Mouse (Mus musculus) hindbrain, embryonic 10.5 days (tissue): ENCODE results near the gene Phc2. TPM values are rescaled to one million over a fixed set of nuclear protein-coding genes. Genes with fewer than 3 reads are reported as not detected.

ENCODE experiments used
- DNase-seq: peaks from one replicate; pipeline ENCODE4 v3.0.0-alpha.2; 2017; ENCODE audit warnings: low spot score
- H3K27ac ChIP-seq: fragments of 300-500 bp; sonication (generic); 2 replicates; pipeline ENCODE4 v1.5.1; 2016; ENCODE audit warnings: mild to moderate bottlenecking, moderate library complexity
- H3K27me3 ChIP-seq: fragments of 300-500 bp; sonication (generic); 2 replicates; pipeline ENCODE4 v1.6.1; 2016; ENCODE audit warnings: mild to moderate bottlenecking; ENCODE audit not compliant: poor library complexity, insufficient read depth, severe bottlenecking
- H3K36me3 ChIP-seq: fragments of 300-500 bp; sonication (generic); 2 replicates; pipeline ENCODE4 v1.6.1; 2016; ENCODE audit warnings: mild to moderate bottlenecking, moderate library complexity
- H3K4me1 ChIP-seq: fragments of 300-500 bp; sonication (generic); replicated peaks from 2 replicates; pipeline ENCODE4 v1.6.1; 2016; ENCODE audit warnings: mild to moderate bottlenecking
- H3K4me3 ChIP-seq: fragments of 300-500 bp; sonication (generic); 2 replicates; pipeline ENCODE4 v1.5.1; 2016; ENCODE audit warnings: mild to moderate bottlenecking, moderate library complexity
- H3K9me3 ChIP-seq: fragments of 300-500 bp; sonication (generic); 2 replicates; pipeline ENCODE4 v1.6.1; 2016; ENCODE audit warnings: mild to moderate bottlenecking, moderate library complexity
- WGBS: fragments of 180-500 bp; shearing (Covaris S2); methylation state at CpG from one replicate; pipeline ENCODE4 v1.1.7; 2016; 5-methylcytosine and 5-hydroxymethylcytosine counted together
- polyA plus RNA-seq: library from polyadenylated mRNA; unstranded; fragments of >200 nt; fragmentation: Nextera tagmentation; extraction: Ambion mirVana; gene quantifications from 2 replicates; pipeline ENCODE4 v1.2.1, GENCODE M21; 2016

The Phc2 gene
- polyA plus RNA-seq, 1 experiment from 2014 or later, result 62.2 TPM

DNA sequence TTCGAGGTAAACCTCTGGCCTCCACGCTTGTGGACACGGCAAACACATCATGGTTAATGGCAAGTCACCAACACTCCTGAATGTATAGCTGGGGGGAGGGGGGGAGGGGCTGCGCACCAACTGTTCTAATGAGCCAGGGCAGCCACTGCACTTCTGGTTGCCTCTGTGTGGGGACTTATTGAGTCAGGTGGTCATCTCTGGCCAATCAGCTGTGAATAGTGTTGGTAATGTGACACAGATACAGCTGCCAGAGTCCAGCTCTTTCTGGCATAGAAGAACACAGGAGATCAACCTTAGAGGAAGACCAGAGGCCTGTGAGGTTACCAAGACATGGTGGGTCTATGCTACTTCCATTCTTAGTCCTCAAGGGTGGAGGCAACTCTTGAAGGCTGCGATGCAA is 116.2 kb downstream of the Phc2 start:
- Histone ChIP-seq H3K4me3 (no peak overlapping the region), H3K4me1 (peaks cover 32% of the 10 kb centered on the region), H3K27me3 (0 out of 2 replicates have a peak, but pooled peaks cover 2% of the 10 kb centered on the region), H3K27ac (no peak overlapping the region), H3K36me3 (peaks cover 45% of the 10 kb centered on the region), H3K9me3 (no peaks in the 10 kb centered on the region)
- 87% methylated on average over 5 of the region's 5 CpGs for WGBS
- DNase-seq, result no peak

DNA sequence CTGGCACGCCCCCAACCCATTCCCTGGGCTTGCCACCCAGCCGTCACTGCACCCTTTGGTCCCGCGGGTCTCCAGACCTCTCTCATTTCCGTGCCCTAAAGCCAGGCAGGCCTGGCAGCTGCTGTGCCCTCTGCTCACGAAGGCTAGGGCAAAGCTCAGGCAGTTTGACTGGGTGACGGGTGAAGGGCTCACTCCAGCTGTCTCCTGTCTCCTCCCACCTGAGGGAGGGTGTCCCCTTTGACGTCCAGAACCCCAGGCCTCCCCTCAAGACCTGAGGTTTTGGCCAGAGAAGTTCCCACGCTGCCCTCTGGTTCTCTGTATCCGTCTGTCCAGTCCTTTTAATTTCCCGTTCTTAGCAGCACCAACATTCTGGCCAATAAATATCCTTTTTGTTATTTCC is 119.3 kb downstream of the Phc2 start:
- Histone ChIP-seq H3K4me1 (peaks cover 20% of the 10 kb centered on the region), H3K36me3 (peaks cover 71% of the 10 kb centered on the region), H3K27me3 (no peaks in the 10 kb centered on the region), H3K27ac (no peak overlapping the region), H3K4me3 (no peak overlapping the region), H3K9me3 (no peaks in the 10 kb centered on the region)
- 91% methylated on average over 11 of the region's 11 CpGs for WGBS
- no peak for DNase-seq

DNA sequence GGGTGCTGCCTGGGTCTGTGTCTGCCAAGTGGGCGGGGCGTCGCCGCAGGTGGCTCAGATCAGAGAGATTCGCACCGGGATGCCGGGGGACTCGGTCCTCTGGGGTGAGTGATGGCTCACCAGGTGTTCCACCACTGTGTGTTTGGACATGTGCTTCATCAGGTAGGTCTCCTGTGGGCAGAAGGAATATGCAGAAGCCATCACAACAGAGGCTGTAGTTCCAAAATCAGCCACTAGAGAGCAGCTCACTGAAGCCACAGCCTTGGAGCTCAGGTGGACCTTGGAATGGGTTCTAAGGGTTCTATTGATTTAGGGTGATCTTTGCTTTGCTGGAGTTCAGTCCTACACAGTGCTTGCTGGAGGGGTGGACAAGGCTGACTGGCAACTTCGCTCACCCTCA is 120.0 kb downstream of the Phc2 start:
- Histone ChIP-seq H3K27me3 (no peaks in the 10 kb centered on the region), H3K4me3 (no peak overlapping the region), H3K9me3 (no peaks in the 10 kb centered on the region), H3K4me1 (peaks cover 14% of the 10 kb centered on the region; the same call in 1 of the 2 replicates), H3K36me3 (peaks cover 78% of the 10 kb centered on the region), H3K27ac (no peak overlapping the region)
- 91% methylated on average over 9 of the region's 9 CpGs for WGBS
- no peak for DNase-seq

DNA sequence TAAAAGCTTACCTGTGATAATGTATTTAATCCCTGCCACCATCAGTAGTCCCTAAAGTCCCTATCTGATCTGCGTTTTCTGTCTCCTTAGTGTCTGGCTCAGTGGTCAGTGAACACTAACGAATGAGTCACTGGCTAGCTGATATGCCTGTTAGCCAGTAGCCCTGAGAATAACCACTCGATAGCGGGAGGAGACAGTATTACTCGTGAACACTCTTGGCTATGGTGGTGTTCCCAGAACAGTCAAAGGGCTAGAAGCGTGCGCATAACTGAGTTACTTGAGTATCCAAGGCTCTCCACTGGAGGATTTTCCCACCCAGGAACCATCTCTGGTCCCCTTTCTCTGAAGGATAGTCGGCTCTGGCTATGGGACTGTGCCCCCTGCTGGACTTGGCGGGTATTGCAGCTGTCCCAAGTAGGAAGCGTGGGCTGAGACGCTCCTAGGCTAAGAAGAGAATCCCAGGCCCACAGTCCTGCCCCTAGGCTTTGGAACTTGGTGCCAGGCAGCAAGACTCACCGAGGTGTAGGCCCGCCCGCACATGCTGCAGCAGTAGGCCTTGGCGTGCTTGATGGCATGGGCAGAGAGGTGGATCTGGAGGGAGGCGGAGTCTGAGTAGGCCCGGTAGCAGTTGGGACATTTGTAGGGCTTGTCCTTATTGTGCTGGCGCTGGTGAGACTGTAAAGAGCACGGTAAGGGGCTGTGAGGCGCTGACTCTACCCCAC is 122.2 kb downstream of the Phc2 start:
- peaks cover 100% of the 10 kb centered on the region for H3K36me3 ChIP-seq
- WGBS, result 47% methylated on average over 20 of the region's 20 CpGs
- no peak overlapping the region for H3K27ac ChIP-seq
- H3K4me3 ChIP-seq, result no peak overlapping the region
- H3K27me3 ChIP-seq, result no peaks in the 10 kb centered on the region
- no peaks in the 10 kb centered on the region for H3K4me1 ChIP-seq
- no peaks in the 10 kb centered on the region for H3K9me3 ChIP-seq
- DNase-seq, result peak; percentile 82

DNA sequence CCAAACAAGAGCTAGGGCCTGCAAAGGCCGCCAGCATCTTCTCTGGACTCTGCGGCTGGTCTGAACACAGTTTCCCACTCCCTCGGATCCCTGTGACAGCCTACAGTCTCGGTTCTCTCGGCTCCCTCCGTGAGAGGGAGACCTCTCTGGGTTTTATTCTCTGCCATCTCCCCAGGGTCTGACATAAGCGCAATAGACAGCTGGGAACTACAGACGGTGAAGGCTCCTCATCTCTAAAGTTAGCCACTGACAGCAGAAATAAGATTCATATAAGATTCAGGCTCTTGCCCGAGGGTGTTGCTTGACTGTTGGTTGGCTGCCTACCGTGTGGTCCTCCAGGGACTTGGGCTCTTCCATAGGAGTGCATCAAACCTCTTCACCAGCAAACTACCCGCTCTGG is 123.1 kb downstream of the Phc2 start:
- no peak overlapping the region for H3K27ac ChIP-seq

DNA sequence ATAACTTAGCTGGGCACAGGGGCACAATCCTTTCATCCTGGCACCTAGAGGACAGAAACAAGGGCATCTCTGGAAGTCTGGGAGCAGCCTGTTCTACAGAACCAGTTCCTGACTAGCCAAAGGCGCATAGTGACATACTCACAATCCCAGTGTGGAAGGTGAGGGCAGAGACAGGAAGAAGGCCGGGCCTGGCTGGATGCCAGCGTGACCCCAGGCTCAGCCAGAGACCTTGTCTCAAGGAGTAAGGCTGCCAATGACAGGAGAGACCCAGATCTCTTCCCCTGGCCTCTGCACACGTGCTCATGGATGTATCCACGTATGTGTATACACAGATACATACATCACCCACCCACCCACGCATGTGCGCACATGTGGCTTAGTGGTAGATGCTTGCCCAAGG is 127.5 kb downstream of the Phc2 start:
- H3K9me3 ChIP-seq, result no peaks in the 10 kb centered on the region
- no peaks in the 10 kb centered on the region for H3K27me3 ChIP-seq
- DNase-seq, result no peak
- no peak overlapping the region for H3K27ac ChIP-seq
- 90% methylated on average over 7 of the region's 7 CpGs for WGBS
- H3K36me3 ChIP-seq, result peaks cover 100% of the 10 kb centered on the region
- no peaks in the 10 kb centered on the region for H3K4me1 ChIP-seq
- H3K4me3 ChIP-seq, result no peak overlapping the region

More for the DNA sequence above, 123.1 kb downstream of the Phc2 start:
- DNase-seq, result no peak
- 82% methylated on average over 11 of the region's 11 CpGs for WGBS
- H3K36me3 ChIP-seq, result peaks cover 100% of the 10 kb centered on the region
- H3K4me3 ChIP-seq, result no peak overlapping the region
- H3K27me3 ChIP-seq, result no peaks in the 10 kb centered on the region
- H3K9me3 ChIP-seq, result no peaks in the 10 kb centered on the region
- H3K4me1 ChIP-seq, result no peaks in the 10 kb centered on the region

DNA sequence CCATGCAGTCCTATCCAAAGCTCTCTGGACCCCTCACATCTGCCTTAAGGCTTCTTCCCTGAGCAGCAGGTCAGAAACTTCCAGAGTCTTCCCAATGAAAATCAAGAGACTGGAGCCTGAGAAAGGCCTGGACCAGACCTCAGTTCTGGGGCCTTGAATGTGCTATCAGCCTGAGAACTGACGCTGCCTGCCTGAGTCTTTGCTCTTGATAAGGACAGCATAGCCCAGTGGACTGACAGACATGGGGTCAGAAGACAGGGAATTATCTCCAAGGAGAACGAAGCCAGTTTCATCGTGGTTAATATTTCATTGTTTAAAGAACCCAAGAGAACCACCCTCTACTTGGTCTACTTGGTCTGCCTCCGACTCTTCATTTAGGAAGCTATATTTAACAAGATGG is 128.1 kb downstream of the Phc2 start:
- H3K4me1 ChIP-seq, result no peaks in the 10 kb centered on the region
- H3K36me3 ChIP-seq, result peaks cover 100% of the 10 kb centered on the region
- WGBS, result 89% methylated on average over 4 of the region's 4 CpGs
- no peak overlapping the region for H3K4me3 ChIP-seq
- H3K27ac ChIP-seq, result no peak overlapping the region
- no peaks in the 10 kb centered on the region for H3K27me3 ChIP-seq
- no peak for DNase-seq
- H3K9me3 ChIP-seq, result no peaks in the 10 kb centered on the region

DNA sequence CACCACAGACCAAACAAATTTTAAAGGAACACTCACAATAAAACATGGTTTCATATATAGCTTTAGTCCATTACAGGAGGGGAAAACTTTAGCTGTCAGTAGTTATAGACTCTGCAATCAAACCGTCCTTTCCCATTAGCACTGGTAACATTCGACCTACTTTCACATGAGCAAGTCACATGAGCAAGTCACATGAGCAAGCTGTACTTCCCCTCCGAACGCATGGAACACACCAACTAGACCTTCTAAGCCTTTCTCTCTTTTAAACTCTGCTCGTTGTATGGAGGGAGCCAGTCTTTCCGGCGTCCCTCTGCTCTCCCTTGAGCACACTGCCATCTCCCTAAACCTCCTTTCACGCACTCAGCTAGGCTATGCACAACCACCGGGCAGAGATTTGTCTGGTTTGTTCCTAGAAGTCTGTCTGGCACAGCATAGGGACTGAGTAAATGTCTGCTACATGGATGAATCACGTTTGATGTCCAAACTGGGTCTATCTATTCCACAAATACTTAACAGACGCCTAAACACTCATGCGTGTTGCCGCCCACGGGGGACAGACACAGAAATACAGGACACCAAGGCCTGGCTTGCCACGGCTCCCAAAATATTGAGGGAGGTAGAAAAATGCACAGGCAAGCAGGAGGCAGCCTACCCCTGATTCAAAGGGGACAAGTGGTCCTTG is 130.6 kb downstream of the Phc2 start:
- 93% methylated on average over 15 of the region's 15 CpGs for WGBS

DNA sequence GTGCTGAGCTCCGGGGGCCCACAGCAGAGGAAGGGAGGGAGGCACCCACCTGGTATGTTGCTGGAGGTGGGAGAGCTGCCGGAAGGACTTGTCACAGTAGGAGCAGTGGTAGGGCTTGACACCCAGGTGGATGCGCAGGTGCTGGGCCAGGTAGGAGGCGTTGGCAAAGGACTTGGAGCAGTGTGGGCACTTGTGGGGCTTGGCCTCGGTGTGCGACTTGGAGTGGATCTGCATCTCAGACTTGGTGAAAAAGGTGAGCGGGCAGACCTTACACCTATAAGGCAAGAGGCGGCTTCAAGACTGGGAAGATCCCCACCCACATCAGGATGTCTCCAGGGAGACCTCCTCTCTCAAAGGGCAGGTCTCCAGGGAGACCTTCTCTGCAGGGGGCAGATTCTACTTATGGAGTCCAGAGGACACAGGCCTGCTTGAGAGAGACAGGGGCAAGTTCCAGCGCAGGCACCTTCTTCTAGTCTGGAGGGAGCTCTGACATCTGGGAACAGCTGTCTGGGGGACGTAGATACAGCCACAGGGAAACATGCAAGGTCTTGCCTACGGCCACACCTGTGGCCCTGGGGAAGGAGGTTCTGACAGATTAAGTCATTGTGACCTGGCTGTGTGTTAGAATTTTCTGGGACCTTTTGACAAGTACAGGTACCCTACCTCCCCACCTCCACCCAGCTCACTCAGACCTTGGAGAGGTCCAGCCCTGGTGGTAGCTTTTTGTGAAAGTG is 131.6 kb downstream of the Phc2 start:
- no peaks in the 10 kb centered on the region for H3K27me3 ChIP-seq
- DNase-seq, result no peak
- H3K4me1 ChIP-seq, result peaks cover 16% of the 10 kb centered on the region
- 93% methylated on average over 11 of the region's 11 CpGs for WGBS
- H3K4me3 ChIP-seq, result no peak overlapping the region
- no peak overlapping the region for H3K27ac ChIP-seq
- no peaks in the 10 kb centered on the region for H3K9me3 ChIP-seq
- H3K36me3 ChIP-seq, result peaks cover 96% of the 10 kb centered on the region

More for the DNA sequence above, 130.6 kb downstream of the Phc2 start:
- no peak for DNase-seq
- Histone ChIP-seq H3K27me3 (no peaks in the 10 kb centered on the region), H3K9me3 (no peaks in the 10 kb centered on the region), H3K4me1 (peaks cover 6% of the 10 kb centered on the region), H3K36me3 (peaks cover 97% of the 10 kb centered on the region), H3K27ac (no peak overlapping the region), H3K4me3 (no peak overlapping the region)

DNA sequence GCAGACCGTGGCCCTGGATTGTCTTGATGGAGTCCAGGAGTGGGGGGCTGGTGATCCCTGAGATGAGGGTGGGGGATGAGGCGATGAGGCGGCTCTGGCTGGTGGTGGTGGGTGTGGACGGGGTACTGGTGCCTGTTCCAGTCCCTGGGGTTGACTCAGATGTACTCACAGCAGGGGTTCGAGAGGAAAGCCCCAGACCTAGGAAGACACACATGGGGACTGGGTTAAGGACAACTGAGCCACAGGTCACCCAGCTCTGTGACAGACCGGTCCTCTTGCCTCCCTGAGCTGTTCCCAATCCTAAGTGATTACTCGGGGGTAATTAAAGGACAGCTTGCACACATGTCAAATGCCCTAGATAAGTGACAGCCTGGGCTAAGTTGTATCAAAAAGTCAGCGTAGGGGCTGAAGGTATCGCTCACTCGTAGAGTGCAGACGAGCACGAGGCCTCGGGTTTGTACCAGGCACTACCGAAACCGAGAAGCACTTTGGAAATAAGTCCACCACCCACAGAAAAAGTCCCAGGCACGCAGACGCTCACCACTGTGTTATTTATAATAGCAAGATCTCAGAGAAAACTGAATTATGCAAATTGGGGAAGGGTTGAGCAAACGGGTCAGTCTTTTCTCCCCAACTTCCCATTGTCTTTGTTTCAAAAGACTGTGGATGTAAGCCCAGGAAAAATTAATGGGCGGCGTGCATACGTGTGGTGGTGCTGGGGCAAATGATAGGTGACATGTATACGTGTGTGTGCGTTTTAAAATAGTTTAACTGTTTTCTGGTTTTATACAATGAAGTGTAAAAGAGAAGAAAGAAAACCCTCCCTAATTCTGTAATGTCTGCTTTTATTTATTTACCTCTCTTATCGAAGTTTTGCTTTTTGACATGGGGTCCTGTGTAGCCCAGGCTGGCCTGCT is 132.8 kb downstream of the Phc2 start:
- H3K36me3 ChIP-seq, result peaks cover 96% of the 10 kb centered on the region
- no peak overlapping the region for H3K27ac ChIP-seq
- DNase-seq, result no peak
- no peak overlapping the region for H3K4me3 ChIP-seq
- H3K4me1 ChIP-seq, result peaks cover 27% of the 10 kb centered on the region
- H3K27me3 ChIP-seq, result no peaks in the 10 kb centered on the region
- 89% methylated on average over 24 of the region's 24 CpGs for WGBS
- H3K9me3 ChIP-seq, result no peaks in the 10 kb centered on the region

DNA sequence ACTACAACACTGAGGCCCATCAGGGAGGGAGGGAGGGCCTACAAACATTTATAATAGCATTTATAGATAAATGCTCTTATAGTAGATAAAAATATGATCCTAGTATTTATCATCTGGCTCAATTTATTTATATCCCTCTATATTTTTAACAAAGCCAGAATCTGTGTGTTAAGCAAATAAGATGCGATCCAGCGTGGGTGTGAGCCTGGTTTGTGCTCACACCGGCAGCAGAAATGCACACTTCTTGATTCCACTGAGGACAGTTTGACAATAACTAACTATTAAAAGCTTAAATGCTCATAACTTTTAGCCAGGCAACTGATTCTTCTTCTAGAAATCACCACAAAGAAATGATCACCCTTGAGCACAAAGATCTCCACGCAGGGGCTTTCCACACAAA is 133.6 kb downstream of the Phc2 start:
- DNase-seq, result no peak
- Histone ChIP-seq H3K4me3 (no peak overlapping the region), H3K36me3 (peaks cover 96% of the 10 kb centered on the region), H3K27me3 (no peaks in the 10 kb centered on the region), H3K27ac (no peak overlapping the region), H3K4me1 (peaks cover 35% of the 10 kb centered on the region), H3K9me3 (no peaks in the 10 kb centered on the region)
- 98% methylated on average over 4 of the region's 4 CpGs for WGBS

DNA sequence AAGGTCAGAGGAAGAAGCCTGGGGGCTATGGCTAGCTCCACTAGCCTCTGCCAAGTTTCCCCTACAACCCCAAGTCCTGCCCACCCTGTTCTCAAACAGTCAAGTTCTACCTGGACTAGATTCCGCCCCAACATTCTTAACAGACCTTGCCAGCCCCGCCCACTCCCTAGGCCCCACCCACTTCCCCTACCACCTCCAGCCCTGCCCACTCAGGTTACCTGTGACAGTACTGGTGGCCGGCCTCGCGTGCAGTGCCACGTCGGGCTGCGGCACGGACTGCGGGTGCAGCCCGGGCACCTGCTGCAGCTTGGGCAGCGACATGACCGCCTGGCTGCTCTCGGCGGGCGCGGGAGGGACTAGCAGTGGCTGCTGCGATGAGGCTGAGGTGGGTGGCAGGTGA is 135.1 kb downstream of the Phc2 start:
- H3K36me3 ChIP-seq, result peaks cover 96% of the 10 kb centered on the region
- WGBS, result 40% methylated on average over 18 of the region's 18 CpGs
- H3K4me1 ChIP-seq, result peaks cover 48% of the 10 kb centered on the region
- DNase-seq, result no peak
- H3K4me3 ChIP-seq, result no peak overlapping the region
- H3K9me3 ChIP-seq, result no peaks in the 10 kb centered on the region
- H3K27ac ChIP-seq, result peak overlapping the region; percentile 41; the same call in 1 of the 2 replicates
- no peaks in the 10 kb centered on the region for H3K27me3 ChIP-seq
